Mouse (Mus musculus): Measurements from ENCODE around the gene Socs1. TPM values are rescaled to one million over a fixed set of nuclear protein-coding genes. Genes with fewer than 3 reads are reported as not detected.

Socs1 gene
- polyA plus RNA-seq, 1 experiment from 2014 or later: 15.4 TPM

- Histone ChIP-seq H3K9me3 (replicated peaks) (no peaks in the 10 kb centered on the region), H3K4me2 (replicated peaks) (no peak overlapping the region), H3K27ac (replicated peaks) (no peak overlapping the region), H3K27me3 (no peaks in the 10 kb centered on the region), H3K4me1 (peaks cover 2% of the 10 kb centered on the region; the same call in 1 of the 2 replicates), H3K4me3 (replicated peaks) (no peak overlapping the region), H3K36me3 (no peaks in the 10 kb centered on the region), H3K9ac (no peak overlapping the region)
- ATAC-seq (ENCODE audit: insufficient number of reproducible peaks, low FRiP score, low TSS enrichment, low read depth): no peak
- WGBS: 71% methylated on average over 4 of the region's 4 CpGs
Measured at GRCm38 (mm10) chr16:10774726-10775125, 10.6 kb downstream of the Socs1 start.

GRCm38 (mm10) chr16:10773543-10773942, 11.8 kb downstream of the Socs1 start:
- ATAC-seq (ENCODE audit: insufficient number of reproducible peaks, low FRiP score, low TSS enrichment, low read depth): no peak
- no peaks in the 10 kb centered on the region for H3K27me3 ChIP-seq
- no peak overlapping the region for H3K9ac ChIP-seq
- no peaks in the 10 kb centered on the region for H3K36me3 ChIP-seq
- WGBS: 70% methylated on average over 8 of the region's 8 CpGs
- no peak overlapping the region for H3K4me3 ChIP-seq (replicated peaks)
- H3K4me2 ChIP-seq (replicated peaks): no peak overlapping the region
- no peak overlapping the region for H3K27ac ChIP-seq (replicated peaks)
- H3K9me3 ChIP-seq (replicated peaks): no peaks in the 10 kb centered on the region
- peaks cover 13% of the 10 kb centered on the region; the same call in 1 of the 2 replicates for H3K4me1 ChIP-seq

DNA sequence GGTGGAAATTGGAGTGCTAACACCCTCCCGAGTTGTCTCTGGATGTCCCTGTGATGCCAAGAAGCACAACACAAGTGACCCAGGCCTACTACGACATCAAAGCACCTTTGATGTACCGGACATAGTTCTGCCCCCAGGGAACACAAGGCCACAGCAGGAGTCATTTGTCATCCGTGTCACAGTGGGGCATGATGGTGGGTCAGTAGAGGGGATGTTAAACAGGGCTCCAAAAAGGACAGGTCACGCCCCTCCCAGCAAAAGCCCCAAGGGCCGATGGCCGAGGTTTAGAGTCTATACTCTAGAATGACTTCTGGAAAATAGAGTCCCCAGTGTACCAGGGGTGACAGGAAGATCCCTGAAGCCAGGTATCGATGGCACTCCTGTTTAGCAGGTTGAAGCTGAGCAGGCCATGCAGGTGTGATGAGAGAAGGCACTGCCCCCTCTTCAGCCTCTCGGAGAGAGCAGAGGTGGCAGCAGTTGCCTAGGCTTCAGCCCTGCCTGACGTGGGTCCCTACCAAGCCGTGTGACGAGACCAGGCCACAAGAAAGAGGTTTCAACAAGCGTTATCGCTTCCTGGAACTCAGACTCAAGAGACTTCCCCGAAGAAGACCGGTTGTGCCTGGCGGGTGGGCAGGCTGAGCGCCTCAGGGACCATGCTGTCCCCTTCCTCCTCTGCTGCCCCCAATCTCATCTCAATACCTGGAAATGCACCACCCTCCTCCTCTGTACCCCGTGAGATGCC, 13.4 kb downstream of the Socs1 start:
- WGBS: 68% methylated on average over 19 of the region's 19 CpGs
- H3K9ac ChIP-seq: no peak overlapping the region
- no peaks in the 10 kb centered on the region for H3K9me3 ChIP-seq (replicated peaks)
- no peak for ATAC-seq (ENCODE audit: insufficient number of reproducible peaks, low FRiP score, low TSS enrichment, low read depth)
- H3K4me2 ChIP-seq (replicated peaks): no peak overlapping the region
- no peak overlapping the region for H3K27ac ChIP-seq (replicated peaks)
- no peak overlapping the region for H3K4me3 ChIP-seq (replicated peaks)
- peaks cover 13% of the 10 kb centered on the region; the same call in 1 of the 2 replicates for H3K4me1 ChIP-seq
- no peaks in the 10 kb centered on the region for H3K27me3 ChIP-seq
- H3K36me3 ChIP-seq: no peaks in the 10 kb centered on the region

DNA sequence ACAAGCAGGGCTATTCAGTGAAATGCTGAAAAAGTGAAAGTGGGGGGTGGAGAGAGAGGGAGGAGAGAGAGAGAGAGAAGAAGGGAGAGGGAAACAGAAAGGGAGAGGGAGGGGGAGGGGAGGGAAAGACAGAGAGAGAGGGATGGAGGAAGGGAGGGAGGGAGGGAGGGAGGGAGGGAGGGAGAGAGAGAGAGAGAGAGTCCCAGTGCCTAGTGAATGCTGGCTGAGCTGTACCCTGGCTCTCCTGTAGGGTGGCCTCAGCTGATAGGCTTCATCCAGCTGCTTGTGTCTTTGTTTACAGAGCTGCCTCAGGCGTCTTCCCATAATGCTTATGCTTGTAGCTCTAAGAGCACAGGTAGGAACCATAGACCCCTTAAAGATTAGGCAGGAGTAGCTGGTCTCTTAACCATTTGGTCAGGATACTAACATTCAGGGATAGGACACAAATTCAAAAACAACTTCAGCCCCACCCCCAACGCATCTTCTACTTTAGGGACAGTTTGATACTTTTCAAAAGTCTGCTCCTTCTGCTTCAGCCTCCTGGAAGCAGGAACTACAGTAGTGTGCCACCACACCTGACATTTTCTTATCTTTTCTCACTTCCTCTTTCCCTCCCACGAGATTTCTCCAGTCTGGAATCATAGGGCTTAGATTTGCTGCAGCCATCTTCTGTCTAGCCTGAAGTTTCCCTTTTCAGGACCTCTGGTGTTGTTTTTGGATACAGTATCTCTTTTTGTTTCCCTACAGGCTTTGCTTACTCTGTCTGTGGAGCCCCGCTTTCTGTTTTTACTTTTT, 14.6 kb downstream of the Socs1 start:
- Histone ChIP-seq H3K36me3 (no peaks in the 10 kb centered on the region), H3K9ac (no peak overlapping the region), H3K4me2 (replicated peaks) (no peak overlapping the region), H3K27ac (replicated peaks) (no peak overlapping the region; the same call in 1 of the 2 replicates), H3K9me3 (replicated peaks) (no peaks in the 10 kb centered on the region), H3K4me3 (replicated peaks) (no peak overlapping the region), H3K27me3 (no peaks in the 10 kb centered on the region), H3K4me1 (peaks cover 13% of the 10 kb centered on the region; the same call in 1 of the 2 replicates)
- ATAC-seq (ENCODE audit: insufficient number of reproducible peaks, low FRiP score, low TSS enrichment, low read depth): no peak
- 35% methylated on average over 4 of the region's 4 CpGs for WGBS

DNA sequence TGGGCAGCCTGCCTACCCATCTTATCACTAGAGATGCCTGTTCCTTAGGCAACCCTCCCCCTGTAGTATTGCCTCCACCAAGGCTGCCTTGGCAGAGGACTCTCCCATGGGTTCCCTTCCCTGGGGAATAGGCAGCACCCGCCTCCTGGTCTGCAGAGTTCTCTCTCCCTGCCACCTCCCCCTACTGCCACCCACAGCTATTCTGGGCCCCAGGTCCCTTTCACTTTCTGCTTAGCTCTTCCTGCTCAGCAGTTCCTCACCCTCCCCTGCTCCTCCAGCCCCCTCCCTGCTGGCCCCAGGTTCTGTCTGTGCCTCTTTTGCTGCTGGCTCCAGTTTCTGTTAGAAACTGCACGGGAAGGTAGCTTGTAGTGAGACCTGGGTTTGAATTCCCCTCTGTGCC, 15.7 kb downstream of the Socs1 start:
- Histone ChIP-seq H3K36me3 (no peaks in the 10 kb centered on the region), H3K4me1 (peaks cover 13% of the 10 kb centered on the region; the same call in 1 of the 2 replicates), H3K9me3 (replicated peaks) (no peaks in the 10 kb centered on the region), H3K27ac (replicated peaks) (no peak overlapping the region), H3K4me2 (replicated peaks) (no peak overlapping the region), H3K27me3 (no peaks in the 10 kb centered on the region), H3K4me3 (replicated peaks) (no peak overlapping the region), H3K9ac (no peak overlapping the region)
- WGBS: 37% methylated on average over 2 of the region's 2 CpGs
- ATAC-seq (ENCODE audit: insufficient number of reproducible peaks, low FRiP score, low TSS enrichment, low read depth): no peak

DNA sequence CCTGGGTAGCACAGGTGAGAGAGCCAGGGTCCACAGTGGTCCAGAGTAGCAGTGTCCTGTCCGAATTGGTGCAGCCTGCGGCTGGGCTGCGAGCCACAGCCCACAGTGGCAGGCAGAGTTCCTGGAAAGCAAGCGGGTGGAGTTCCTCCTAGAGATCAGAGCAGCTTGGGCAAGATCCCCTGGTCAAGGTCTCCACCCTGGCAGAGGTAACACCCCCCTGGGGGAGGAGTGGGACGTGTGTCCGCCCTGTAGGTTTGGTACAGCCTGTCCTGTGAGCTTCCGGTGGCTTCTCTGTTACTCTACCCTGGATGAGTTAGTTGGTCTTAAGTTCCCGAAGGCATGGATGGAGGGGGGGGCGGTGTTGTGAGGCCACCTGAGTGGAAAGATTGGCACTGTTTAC, 16.5 kb downstream of the Socs1 start:
- Histone ChIP-seq H3K4me1 (peaks cover 14% of the 10 kb centered on the region; the same call in 1 of the 2 replicates), H3K9ac (no peak overlapping the region), H3K36me3 (no peaks in the 10 kb centered on the region), H3K27me3 (no peaks in the 10 kb centered on the region), H3K27ac (replicated peaks) (no peak overlapping the region), H3K9me3 (replicated peaks) (no peaks in the 10 kb centered on the region), H3K4me3 (replicated peaks) (no peak overlapping the region), H3K4me2 (replicated peaks) (no peak overlapping the region)
- 46% methylated on average over 9 of the region's 9 CpGs for WGBS
- ATAC-seq (ENCODE audit: insufficient number of reproducible peaks, low FRiP score, low TSS enrichment, low read depth): 0 out of 2 replicates have a peak, but pooled peaks have one; percentile 23

GRCm38 (mm10) chr16:10767158-10767557, 18.2 kb downstream of the Socs1 start:
- 35% methylated on average over 4 of the region's 4 CpGs for WGBS
- Histone ChIP-seq H3K4me1 (peaks cover 15% of the 10 kb centered on the region; the same call in 1 of the 2 replicates), H3K4me3 (replicated peaks) (no peak overlapping the region), H3K36me3 (no peaks in the 10 kb centered on the region), H3K27me3 (no peaks in the 10 kb centered on the region), H3K4me2 (replicated peaks) (no peak overlapping the region), H3K9me3 (replicated peaks) (no peaks in the 10 kb centered on the region), H3K27ac (replicated peaks) (no peak overlapping the region), H3K9ac (no peak overlapping the region)
- ATAC-seq (ENCODE audit: insufficient number of reproducible peaks, low FRiP score, low TSS enrichment, low read depth): no peak

- no peak for ATAC-seq (ENCODE audit: insufficient number of reproducible peaks, low FRiP score, low TSS enrichment, low read depth)
- H3K4me1 ChIP-seq: peaks cover 9% of the 10 kb centered on the region; the same call in 1 of the 2 replicates
- no peak overlapping the region for H3K27ac ChIP-seq (replicated peaks)
- H3K4me3 ChIP-seq (replicated peaks): no peak overlapping the region
- no peak overlapping the region for H3K9ac ChIP-seq
- H3K9me3 ChIP-seq (replicated peaks): no peaks in the 10 kb centered on the region
- 57% methylated on average over 2 of the region's 2 CpGs for WGBS
- no peaks in the 10 kb centered on the region for H3K27me3 ChIP-seq
- no peaks in the 10 kb centered on the region for H3K36me3 ChIP-seq
- no peak overlapping the region for H3K4me2 ChIP-seq (replicated peaks)
Measured at GRCm38 (mm10) chr16:10764323-10764722, 21.0 kb downstream of the Socs1 start.

GRCm38 (mm10) chr16:10763540-10764264, 21.6 kb downstream of the Socs1 start:
- ATAC-seq (ENCODE audit: insufficient number of reproducible peaks, low FRiP score, low TSS enrichment, low read depth): no peak
- Histone ChIP-seq H3K4me2 (replicated peaks) (no peak overlapping the region), H3K27ac (replicated peaks) (no peak overlapping the region), H3K4me1 (0 out of 2 replicates have a peak, but pooled peaks cover 4% of the 10 kb centered on the region), H3K9me3 (replicated peaks) (no peaks in the 10 kb centered on the region), H3K4me3 (replicated peaks) (no peak overlapping the region), H3K36me3 (no peaks in the 10 kb centered on the region), H3K9ac (no peak overlapping the region), H3K27me3 (no peaks in the 10 kb centered on the region)
- WGBS: 57% methylated on average over 6 of the region's 6 CpGs

GRCm38 (mm10) chr16:10762569-10763180, 22.7 kb downstream of the Socs1 start:
- Histone ChIP-seq H3K27me3 (no peaks in the 10 kb centered on the region), H3K36me3 (no peaks in the 10 kb centered on the region), H3K4me2 (replicated peaks) (no peak overlapping the region), H3K27ac (replicated peaks) (no peak overlapping the region), H3K4me1 (0 out of 2 replicates have a peak, but pooled peaks cover 2% of the 10 kb centered on the region), H3K4me3 (replicated peaks) (no peak overlapping the region), H3K9ac (no peak overlapping the region), H3K9me3 (replicated peaks) (no peaks in the 10 kb centered on the region)
- 66% methylated on average over 5 of the region's 5 CpGs for WGBS
- ATAC-seq (ENCODE audit: insufficient number of reproducible peaks, low FRiP score, low TSS enrichment, low read depth): no peak
